Mouse (Mus musculus) limb, embryonic 11.5 days (tissue): Measurements from ENCODE around the gene Gm17018. TPM values are rescaled to one million over a fixed set of nuclear protein-coding genes. Genes with fewer than 3 reads are reported as not detected.
A peak's percentile ranks its signal among the peaks of the same experiment; 100 is the strongest.

Source experiments
- ATAC-seq: fragments of 200-750 bp; cut with Nextera tagmentation; 2 replicates; pipeline ENCODE4 v1.8.0; 2017; ENCODE audit warnings: low read depth; ENCODE audit not compliant: insufficient number of reproducible peaks, low FRiP score, low TSS enrichment
- DNase-seq: peaks from one replicate; pipeline ENCODE4 v3.0.0-alpha.2; 2015; ENCODE audit warnings: low spot score
- H3K27ac ChIP-seq: fragments of 300-500 bp; sonication (generic); replicated peaks from 2 replicates; pipeline ENCODE4 v1.5.1; 2014; ENCODE audit warnings: low read depth, mild to moderate bottlenecking, low read length
- H3K27me3 ChIP-seq: fragments of 300-500 bp; sonication (generic); 2 replicates; pipeline ENCODE4 v1.6.1; 2014; ENCODE audit warnings: mild to moderate bottlenecking, low read length, mixed read lengths; ENCODE audit not compliant: control insufficient read depth, insufficient read depth
- H3K36me3 ChIP-seq: fragments of 300-500 bp; sonication (generic); 2 replicates; pipeline ENCODE4 v1.6.1; 2014; ENCODE audit warnings: mild to moderate bottlenecking, low read length, moderate library complexity, mixed read lengths; ENCODE audit not compliant: control insufficient read depth, insufficient read depth
- H3K4me1 ChIP-seq: fragments of 300-500 bp; sonication (generic); 2 replicates; pipeline ENCODE4 v1.6.1; 2014; ENCODE audit warnings: low read length, mixed read lengths; ENCODE audit not compliant: control insufficient read depth, insufficient read depth
- H3K4me2 ChIP-seq: fragments of 300-500 bp; sonication (generic); 2 replicates; pipeline ENCODE4 v1.6.1; 2014; ENCODE audit warnings: low read depth, mild to moderate bottlenecking, moderate library complexity; ENCODE audit not compliant: severe bottlenecking
- H3K4me3 ChIP-seq: fragments of 300-500 bp; sonication (generic); 2 replicates; pipeline ENCODE4 v1.5.1; 2014; ENCODE audit warnings: low read depth, low read length
- H3K9ac ChIP-seq: fragments of 300-500 bp; sonication (generic); 2 replicates; pipeline ENCODE4 v1.6.1; 2014; ENCODE audit warnings: mild to moderate bottlenecking, low read length
- H3K9me3 ChIP-seq: fragments of 300-500 bp; sonication (generic); 2 replicates; pipeline ENCODE4 v1.6.1; 2016; ENCODE audit warnings: low read length; ENCODE audit not compliant: control insufficient read depth
- WGBS: fragments of 180-500 bp; shearing (Covaris S2); extraction: QIAGEN DNeasy Blood & Tissue Kit; methylation state at CpG from one replicate; pipeline ENCODE4 v1.1.7; 2014; 5-methylcytosine and 5-hydroxymethylcytosine counted together
- polyA plus RNA-seq: library from polyadenylated mRNA; unstranded; fragments of >200 nt; fragmentation: Nextera tagmentation; extraction: Ambion mirVana; gene quantifications from 2 replicates; pipeline ENCODE4 v1.2.1, GENCODE M21; 2014

The Gm17018 gene
- polyA plus RNA-seq, result 51.6 and 52.0 TPM in 2 replicates

DNA sequence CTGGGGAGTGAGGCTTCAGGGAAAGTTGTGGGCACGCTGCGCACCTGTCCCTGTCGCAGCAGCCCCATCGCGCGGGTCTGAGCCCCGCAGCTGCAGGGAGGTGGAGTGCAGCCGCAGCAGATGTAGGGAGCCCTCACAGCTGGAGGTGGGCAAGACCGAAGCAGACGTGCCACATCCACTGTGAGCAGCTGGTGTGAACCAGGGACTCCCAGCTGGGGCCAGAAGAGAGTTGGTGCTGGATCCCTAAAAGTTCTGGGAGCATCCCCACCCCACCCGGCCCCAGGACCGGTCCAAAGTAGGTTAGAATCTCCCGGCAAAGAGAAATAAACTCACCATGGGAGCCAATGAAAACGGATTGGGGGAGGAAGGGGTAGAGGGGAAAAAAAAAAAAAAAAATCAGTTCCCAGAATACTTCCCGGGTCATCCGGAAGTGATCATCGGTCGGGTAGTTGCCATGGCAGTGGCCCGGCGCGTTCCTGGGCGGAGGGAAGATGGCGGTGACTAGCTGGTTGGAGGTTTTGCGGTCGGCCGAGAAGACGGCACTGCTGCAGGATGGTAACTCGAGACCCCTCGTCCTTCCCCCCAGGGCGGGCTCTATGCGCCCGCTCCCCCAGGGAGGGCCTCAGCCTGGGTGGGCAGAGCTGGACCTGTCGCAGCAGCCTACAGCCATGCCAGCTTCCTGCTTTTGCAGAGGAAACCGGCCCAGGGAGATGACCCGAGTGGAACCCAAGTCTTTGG is at the start of gene Gm17018, which contains the start of gene Poll:
Gm17018 (plus strand) TSS at position 463 of the 738 bp plus-strand sequence.
Poll (minus strand) TSS at position 379 of the 738 bp plus-strand sequence.
- Histone ChIP-seq H3K4me2 (peak within 1 kb of the TSS; percentile 94), H3K9ac (peak within 1 kb of the TSS; percentile 78), H3K27ac (peak within 1 kb of the TSS; percentile 68; the same call in 1 of the 2 replicates), H3K9me3 (no peaks in the 10 kb centered on the region), H3K4me3 (peak within 1 kb of the TSS; percentile 77), H3K36me3 (no peaks in the 10 kb centered on the region; the same call in 1 of the 2 replicates), H3K27me3 (no peaks in the 10 kb centered on the region), H3K4me1 (peaks cover 20% of the 10 kb centered on the region)
- under 1% methylated on average over 33 of the region's 35 CpGs for WGBS
- DNase-seq (peak; percentile 88), ATAC-seq (peak; percentile 78)

DNA sequence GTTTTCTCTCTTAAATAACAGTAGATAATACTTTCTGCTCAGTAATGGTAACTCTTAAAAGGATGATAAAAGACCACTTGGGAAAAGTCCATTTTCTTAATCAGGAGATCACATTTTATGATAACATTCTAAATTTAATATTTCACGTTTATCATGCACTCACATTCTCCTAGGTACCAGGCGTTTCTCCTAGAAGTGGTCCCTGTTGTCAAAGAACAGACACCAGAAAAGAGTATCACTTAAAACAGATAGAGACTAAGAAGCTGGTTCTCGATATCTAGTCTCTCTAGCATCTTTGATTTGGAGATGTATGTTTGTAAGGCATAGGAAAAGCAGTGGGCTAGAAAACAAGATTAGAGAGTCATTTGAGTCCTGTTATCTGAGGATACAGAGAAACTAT is 49.7 kb upstream of the Gm17018 start:
- ATAC-seq (no peak), DNase-seq (no peak)
- no peak overlapping the region for H3K4me3 ChIP-seq
- H3K27me3 ChIP-seq, result no peaks in the 10 kb centered on the region
- H3K9me3 ChIP-seq, result no peaks in the 10 kb centered on the region
- no peak overlapping the region for H3K4me2 ChIP-seq
- no peak overlapping the region for H3K9ac ChIP-seq
- H3K27ac ChIP-seq, result no peak overlapping the region
- H3K36me3 ChIP-seq, result no peaks in the 10 kb centered on the region; the same call in 1 of the 2 replicates
- no peaks in the 10 kb centered on the region for H3K4me1 ChIP-seq
- WGBS, result 86% methylated on average over 3 of the region's 3 CpGs

DNA sequence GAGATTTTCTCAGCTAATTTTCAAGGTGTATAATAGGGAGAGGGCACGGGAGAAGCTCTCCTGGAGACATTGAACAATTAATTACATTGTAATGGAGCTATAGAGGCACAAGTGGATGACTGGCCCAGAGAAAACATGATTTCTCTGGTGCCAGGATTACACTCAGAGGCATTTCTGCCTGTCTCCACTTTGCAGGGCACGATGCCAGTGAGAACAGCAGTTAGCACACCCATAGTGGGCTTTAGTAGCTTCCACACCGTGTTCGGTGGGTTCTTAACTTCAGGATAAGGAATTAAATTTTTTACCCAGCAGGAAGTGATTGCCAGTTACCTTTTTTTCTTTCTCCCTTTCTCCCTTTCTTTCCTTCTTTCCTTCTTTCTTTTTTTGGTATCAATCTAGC is 49.0 kb upstream of the Gm17018 start:
- DNase-seq, result no peak
- H3K9me3 ChIP-seq, result no peaks in the 10 kb centered on the region
- 83% methylated on average over 4 of the region's 4 CpGs for WGBS
- H3K27ac ChIP-seq, result no peak overlapping the region
- H3K27me3 ChIP-seq, result no peaks in the 10 kb centered on the region
- no peaks in the 10 kb centered on the region; the same call in 1 of the 2 replicates for H3K36me3 ChIP-seq
- H3K4me3 ChIP-seq, result no peak overlapping the region
- no peak overlapping the region for H3K4me2 ChIP-seq
- H3K9ac ChIP-seq, result no peak overlapping the region
- no peaks in the 10 kb centered on the region for H3K4me1 ChIP-seq
- ATAC-seq, result no peak

DNA sequence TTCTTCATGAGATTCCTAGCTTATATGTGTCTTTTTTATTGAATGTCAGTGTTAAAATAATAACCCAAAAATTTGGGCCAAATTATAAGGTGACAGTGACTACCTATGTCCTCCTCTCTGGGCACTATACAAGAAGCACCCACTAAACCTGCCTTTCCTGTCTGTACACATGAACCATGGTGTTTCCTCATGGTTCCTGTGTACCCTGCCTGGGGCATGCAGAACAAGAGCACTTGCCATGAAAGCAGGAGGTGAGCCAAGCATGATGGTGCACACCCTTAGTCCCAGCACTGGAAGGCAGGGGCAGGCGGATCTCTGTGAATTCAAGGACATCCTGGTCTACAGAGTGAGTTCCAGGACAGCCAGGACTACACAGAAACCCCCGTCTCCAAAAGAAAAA is 45.1 kb upstream of the Gm17018 start:
- Histone ChIP-seq H3K4me1 (no peaks in the 10 kb centered on the region), H3K4me2 (no peak overlapping the region), H3K36me3 (no peaks in the 10 kb centered on the region; the same call in 1 of the 2 replicates), H3K9me3 (no peaks in the 10 kb centered on the region), H3K27me3 (no peaks in the 10 kb centered on the region), H3K9ac (no peak overlapping the region), H3K27ac (no peak overlapping the region), H3K4me3 (no peak overlapping the region)
- ATAC-seq, result no peak
- WGBS, result 88% methylated on average over 2 of the region's 2 CpGs
- no peak for DNase-seq

DNA sequence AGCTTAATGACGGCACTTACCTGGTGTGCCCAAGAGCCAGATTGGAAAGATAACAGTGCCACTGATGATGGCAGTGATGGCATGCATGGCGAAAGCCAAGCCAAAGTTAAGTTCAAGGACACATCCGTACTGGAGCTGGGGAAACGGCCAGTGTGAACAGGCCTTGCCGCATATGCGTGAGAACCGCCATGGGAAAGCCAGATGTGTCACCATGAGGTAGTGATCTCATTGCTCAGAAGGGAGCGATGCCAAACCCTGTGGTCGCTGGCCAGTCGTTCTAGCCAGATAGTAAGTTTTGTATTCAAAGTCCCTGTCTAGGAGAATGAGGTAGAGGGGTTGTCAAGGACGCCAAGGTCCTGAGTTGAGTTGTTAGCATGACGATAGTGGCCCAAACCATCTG is 44.2 kb upstream of the Gm17018 start:
- WGBS, result 94% methylated on average over 12 of the region's 12 CpGs
- no peaks in the 10 kb centered on the region for H3K27me3 ChIP-seq
- no peak overlapping the region for H3K4me2 ChIP-seq
- no peaks in the 10 kb centered on the region for H3K9me3 ChIP-seq
- DNase-seq (no peak), ATAC-seq (no peak)
- no peak overlapping the region for H3K27ac ChIP-seq
- no peak overlapping the region for H3K9ac ChIP-seq
- H3K36me3 ChIP-seq, result no peaks in the 10 kb centered on the region; the same call in 1 of the 2 replicates
- no peaks in the 10 kb centered on the region for H3K4me1 ChIP-seq
- no peak overlapping the region for H3K4me3 ChIP-seq

DNA sequence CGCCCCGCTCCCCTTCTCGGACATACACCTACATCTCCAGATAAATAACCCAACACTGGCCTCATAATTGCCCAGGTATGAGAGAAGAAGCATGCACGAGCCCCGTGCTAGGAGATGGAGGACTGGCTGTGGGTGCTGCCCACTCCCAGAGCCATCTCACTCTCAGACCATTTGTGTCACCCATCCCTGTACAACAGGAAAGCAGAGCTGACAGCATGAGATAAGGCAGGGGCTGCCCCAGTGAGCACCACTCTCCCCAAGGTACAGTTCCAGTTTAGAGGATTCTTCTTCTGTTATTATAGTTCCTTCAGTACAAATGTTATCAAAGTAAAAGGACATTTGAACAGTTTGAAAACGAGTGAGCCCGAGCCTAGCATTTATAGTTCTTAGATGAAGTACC is 33.0 kb upstream of the Gm17018 start:
- Histone ChIP-seq H3K27me3 (no peaks in the 10 kb centered on the region), H3K4me3 (no peak overlapping the region), H3K36me3 (no peaks in the 10 kb centered on the region; the same call in 1 of the 2 replicates), H3K4me2 (no peak overlapping the region), H3K9ac (no peak overlapping the region), H3K9me3 (no peaks in the 10 kb centered on the region), H3K4me1 (no peaks in the 10 kb centered on the region), H3K27ac (no peak overlapping the region)
- ATAC-seq (no peak), DNase-seq (no peak)
- 88% methylated on average over 7 of the region's 7 CpGs for WGBS

DNA sequence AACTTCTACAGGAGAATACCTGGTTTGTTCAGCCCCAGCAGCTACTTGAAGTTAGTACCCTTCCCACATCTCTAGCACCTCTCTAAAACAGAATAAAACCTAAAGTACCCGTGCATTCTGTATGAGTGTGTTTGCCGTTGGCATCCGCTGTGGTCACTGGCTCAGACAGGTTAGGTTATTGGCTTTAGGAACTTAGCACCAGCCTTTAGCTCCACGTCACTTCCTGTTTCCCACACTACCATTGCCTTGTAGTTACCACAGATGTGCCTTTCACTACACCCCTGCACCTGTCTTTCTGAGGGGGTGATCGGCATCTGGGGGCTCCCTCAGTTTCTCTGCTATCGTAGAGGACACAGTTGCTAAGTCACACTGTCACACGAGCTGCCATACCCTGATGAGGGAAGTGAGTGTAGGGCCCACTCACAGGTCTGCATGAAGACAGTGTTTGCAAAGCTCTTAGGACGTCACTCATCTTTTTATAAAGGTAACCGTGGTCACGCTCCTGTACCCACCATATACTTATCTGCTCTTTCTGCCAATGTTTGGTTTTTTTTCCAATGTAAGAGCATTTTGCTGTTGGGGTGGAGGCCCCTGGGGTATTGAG is 32.4 kb upstream of the Gm17018 start:
- H3K4me2 ChIP-seq, result no peak overlapping the region
- no peaks in the 10 kb centered on the region; the same call in 1 of the 2 replicates for H3K36me3 ChIP-seq

DNA sequence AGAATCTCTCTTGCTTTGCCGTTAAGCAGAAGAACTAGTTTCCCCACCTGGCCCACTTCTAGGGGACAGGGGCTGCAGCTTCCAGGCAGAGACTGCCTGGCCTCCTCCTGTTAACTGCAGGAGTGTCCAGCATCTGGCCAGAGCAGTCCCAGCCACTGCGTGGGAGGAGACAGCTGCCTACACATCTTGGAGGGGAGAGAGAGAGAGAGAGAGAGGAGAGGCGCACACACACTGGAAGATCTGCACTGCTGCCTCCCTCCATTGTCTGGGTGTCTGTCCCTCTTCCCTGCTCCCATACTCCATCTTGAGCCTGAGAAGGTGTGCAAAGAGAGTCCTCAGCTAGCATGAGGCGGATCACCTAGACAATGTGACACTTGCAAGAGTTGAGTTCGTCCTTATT is 31.1 kb upstream of the Gm17018 start:
- H3K4me3 ChIP-seq, result no peak overlapping the region
- H3K36me3 ChIP-seq, result no peaks in the 10 kb centered on the region; the same call in 1 of the 2 replicates
- 73% methylated on average over 5 of the region's 5 CpGs for whole genome bisulfite sequencing

More for the DNA sequence above, 32.4 kb upstream of the Gm17018 start:
- no peak overlapping the region for H3K9ac ChIP-seq
- H3K4me3 ChIP-seq, result no peak overlapping the region
- no peak overlapping the region for H3K27ac ChIP-seq
- H3K4me1 ChIP-seq, result no peaks in the 10 kb centered on the region
- ATAC-seq (no peak), DNase-seq (no peak)
- H3K27me3 ChIP-seq, result no peaks in the 10 kb centered on the region
- H3K9me3 ChIP-seq, result no peaks in the 10 kb centered on the region
- WGBS, result 92% methylated on average over 10 of the region's 10 CpGs

More for the DNA sequence above, 31.1 kb upstream of the Gm17018 start:
- H3K4me1 ChIP-seq, result peaks cover 5% of the 10 kb centered on the region
- H3K27ac ChIP-seq, result no peak overlapping the region
- H3K4me2 ChIP-seq, result no peak overlapping the region
- H3K9me3 ChIP-seq, result no peaks in the 10 kb centered on the region
- H3K9ac ChIP-seq, result no peak overlapping the region
- ATAC-seq (no peak), DNase-seq (no peak)
- no peaks in the 10 kb centered on the region for H3K27me3 ChIP-seq
